21 mouse cellular contexts compared by ENCODE assay signal in the genomic region with DNA sequence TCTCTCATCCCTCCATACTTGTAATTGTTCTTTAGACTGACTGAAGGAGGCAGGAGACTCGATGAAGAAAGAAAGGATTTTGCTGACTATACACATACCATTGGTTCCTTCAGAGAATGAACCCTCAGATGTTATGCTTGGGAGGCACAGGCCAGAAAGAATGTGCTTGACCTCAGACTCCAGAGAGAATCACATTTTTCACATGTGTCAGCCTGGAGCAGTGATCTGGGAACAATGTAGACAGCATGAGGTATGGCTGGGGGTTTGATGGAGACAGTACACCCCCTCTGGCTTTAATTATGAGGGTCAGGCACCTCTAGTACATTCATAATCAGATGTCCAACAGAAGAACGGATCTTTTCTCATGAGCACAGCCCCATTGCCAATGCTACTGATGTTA.
DNase-seq lines count a peak whose midpoint lies in the region; ATAC-seq and TF ChIP-seq lines count a peak whose summit lies in the region.
"Had no signal": no experiment of that assay in that cellular context is flagged by ENCODE, and none has a peak within 500 bp of the region (broad histone marks: within the 10 kb centered on the region; RNA-seq: fewer than 3 reads in every experiment).

No protein-coding gene starts in this region.

- no peaks in the 10 kb centered on the region for H3K36me3 ChIP-seq in forebrain, embryonic 10.5 days (replicated peaks)
- H3K36me3 ChIP-seq in forebrain, embryonic 16.5 days (ENCODE audit: control insufficient read depth, insufficient read depth), result no peaks in the 10 kb centered on the region
- no peaks in the 10 kb centered on the region for H3K36me3 ChIP-seq in kidney, postnatal 0 days (ENCODE audit: insufficient read depth, low read length)
- H3K36me3 ChIP-seq: G1E; heart, embryonic 12.5 days; midbrain, embryonic 13.5 days had no signal

- no peak for DNase-seq in forebrain, embryonic 10.5 days (ENCODE audit: extremely low spot score, low spot score)
- peak; percentile 8 for DNase-seq in retina, embryonic 14.5 days (ENCODE audit: low spot score)
- DNase-seq in retina, postnatal 1 day, result no peak
- DNase-seq in kidney, postnatal 0 days (ENCODE audit: low spot score), result peak; percentile 54
- no peak for DNase-seq in urinary bladder, adult 2 months (ENCODE audit: low spot score)
- no peak for DNase-seq in urinary bladder, postnatal 14 days (ENCODE audit: low spot score)
- DNase-seq: adrenal gland, postnatal 36 days; cerebellum, adult 11-12 months; cerebellum, postnatal 14 days; heart, postnatal 14 days; layer of hippocampus, postnatal 36 days; liver, postnatal 0 days; lung, postnatal 10 days; thymus, adult 2 months had no signal

- 0 out of 2 replicates have a peak overlapping the region, but pooled peaks have one; percentile 25 for H3K27ac ChIP-seq in forebrain, embryonic 10.5 days
- no peak overlapping the region for H3K27ac ChIP-seq in forebrain, embryonic 16.5 days (ENCODE audit: low read length)
- H3K27ac ChIP-seq in kidney, postnatal 0 days, result no peak overlapping the region
- H3K27ac ChIP-seq: layer of hippocampus, adult 2 months; midbrain, embryonic 13.5 days had no signal

- ATAC-seq in forebrain, embryonic 16.5 days, result no peak
- peak; percentile 53; the same call in 1 of the 2 replicates for ATAC-seq in kidney, postnatal 0 days (replicated peaks; ENCODE audit: low FRiP score, low read depth)
- ATAC-seq: hindbrain, embryonic 16.5 days; intestine, postnatal 0 days; liver, postnatal 0 days; midbrain, embryonic 13.5 days had no signal

- H3K27me3 ChIP-seq in forebrain, embryonic 10.5 days (ENCODE audit: poor library complexity, severe bottlenecking), result peaks cover 25% of the 10 kb centered on the region
- H3K27me3 ChIP-seq in forebrain, embryonic 16.5 days (replicated peaks; ENCODE audit: control insufficient read depth, insufficient read depth, low read length), result 0 out of 2 replicates have a peak, but pooled peaks cover 2% of the 10 kb centered on the region
- H3K27me3 ChIP-seq in kidney, postnatal 0 days (ENCODE audit: insufficient read depth, low read length), result no peaks in the 10 kb centered on the region
- H3K27me3 ChIP-seq: heart, embryonic 12.5 days had no signal

- no peak for TF ChIP-seq CTCF in kidney, postnatal 0 days (IDR thresholded peaks at IDR 0.05; ENCODE audit: low read depth)

- WGBS in forebrain, embryonic 10.5 days, result 43% methylated on average over 2 of the region's 2 CpGs
- WGBS in forebrain, embryonic 16.5 days, result 43% methylated on average over 2 of the region's 2 CpGs
- WGBS in kidney, postnatal 0 days, result 14% methylated on average over 2 of the region's 2 CpGs

- H3K4me3 ChIP-seq in forebrain, embryonic 10.5 days, result no peak overlapping the region
- H3K4me3 ChIP-seq in forebrain, embryonic 16.5 days (replicated peaks; ENCODE audit: low read length), result no peak overlapping the region
- H3K4me3 ChIP-seq in kidney, postnatal 0 days (replicated peaks; ENCODE audit: low read depth, low read length), result no peak overlapping the region
- H3K4me3 ChIP-seq: heart, embryonic 12.5 days; layer of hippocampus, adult 2 months; midbrain, embryonic 13.5 days had no signal

- H3K9me3 ChIP-seq in forebrain, embryonic 10.5 days, result no peaks in the 10 kb centered on the region
- H3K9me3 ChIP-seq in forebrain, embryonic 16.5 days (ENCODE audit: control insufficient read depth, low read length), result no peaks in the 10 kb centered on the region
- H3K9me3 ChIP-seq in kidney, postnatal 0 days (replicated peaks; ENCODE audit: low read length), result no peaks in the 10 kb centered on the region
- H3K9me3 ChIP-seq: G1E; heart, embryonic 12.5 days; midbrain, embryonic 13.5 days had no signal

- no peak overlapping the region for H3K9ac ChIP-seq in forebrain, embryonic 16.5 days (replicated peaks; ENCODE audit: low read depth, low read length)
- H3K9ac ChIP-seq in kidney, postnatal 0 days (ENCODE audit: low read depth, low read length), result no peak overlapping the region
- H3K9ac ChIP-seq: heart, embryonic 12.5 days; liver, postnatal 0 days; midbrain, embryonic 13.5 days had no signal

- no peak overlapping the region for H3K4me2 ChIP-seq in forebrain, embryonic 16.5 days (ENCODE audit: low read length)
- H3K4me2 ChIP-seq in kidney, postnatal 0 days (ENCODE audit: low read length), result no peak overlapping the region
- H3K4me2 ChIP-seq: heart, embryonic 12.5 days; midbrain, embryonic 13.5 days had no signal

- peaks cover 20% of the 10 kb centered on the region for H3K4me1 ChIP-seq in forebrain, embryonic 10.5 days
- H3K4me1 ChIP-seq in forebrain, embryonic 16.5 days (replicated peaks; ENCODE audit: control insufficient read depth, insufficient read depth, low read length), result peaks cover 6% of the 10 kb centered on the region; the same call in 1 of the 2 replicates
- H3K4me1 ChIP-seq in kidney, postnatal 0 days (replicated peaks; ENCODE audit: insufficient read depth, low read length), result no peaks in the 10 kb centered on the region

Comparison
In these comparisons a context has a peak if more than half of its experiments do, and no peak if none do; other contexts are left out.
1. DNase-seq: peak in retina, embryonic 14.5 days (single experiment) and kidney, postnatal 0 days (single experiment); none in forebrain, embryonic 10.5 days (single experiment), retina, postnatal 1 day (single experiment), urinary bladder, adult 2 months (single experiment) and urinary bladder, postnatal 14 days (single experiment).